Mouse (Mus musculus) lung, postnatal 0 days (tissue): ENCODE measurements around the gene Tectb. TPM values are rescaled to one million over a fixed set of nuclear protein-coding genes. Genes with fewer than 3 reads are reported as not detected.
A peak's percentile ranks its signal among the peaks of the same experiment; 100 is the strongest.

Experiments
- ATAC-seq: fragments of 200-750 bp; cut with Nextera tagmentation; 2 replicates; pipeline ENCODE4 v1.8.0; 2017; ENCODE audit warnings: moderate library complexity
- DNase-seq: peaks from one replicate; pipeline ENCODE4 v3.0.0-alpha.2; 2016; ENCODE audit warnings: low spot score
- H3K27ac ChIP-seq: fragments of 300-500 bp; sonication (generic); 2 replicates; pipeline ENCODE4 v1.5.1; 2014; ENCODE audit warnings: antibody characterized with exemption, mild to moderate bottlenecking, low read length, mixed read lengths
- H3K27me3 ChIP-seq: fragments of 300-500 bp; sonication (generic); replicated peaks from 2 replicates; pipeline ENCODE4 v1.6.1; 2014; ENCODE audit warnings: low read length, mixed read lengths; ENCODE audit not compliant: insufficient read depth
- H3K36me3 ChIP-seq: fragments of 300-500 bp; sonication (generic); 2 replicates; pipeline ENCODE4 v1.6.1; 2014; ENCODE audit warnings: low read length, mixed read lengths; ENCODE audit not compliant: insufficient read depth
- H3K4me1 ChIP-seq: fragments of 300-500 bp; sonication (generic); 2 replicates; pipeline ENCODE4 v1.6.1; 2014; ENCODE audit warnings: antibody characterized with exemption, low read depth, low read length, mixed read lengths; ENCODE audit not compliant: insufficient read depth
- H3K4me2 ChIP-seq: fragments of 300-500 bp; sonication (generic); replicated peaks from 2 replicates; pipeline ENCODE4 v1.6.1; 2014; ENCODE audit warnings: low read depth, mild to moderate bottlenecking, low read length, moderate library complexity, mixed read lengths
- H3K4me3 ChIP-seq: fragments of 300-500 bp; sonication (generic); 2 replicates; pipeline ENCODE4 v1.5.1; 2014; ENCODE audit warnings: low read depth, low read length
- H3K9ac ChIP-seq: fragments of 300-500 bp; sonication (generic); replicated peaks from 2 replicates; pipeline ENCODE4 v1.6.1; 2014; ENCODE audit warnings: low read depth, mild to moderate bottlenecking
- H3K9me3 ChIP-seq: fragments of 300-500 bp; sonication (generic); 2 replicates; pipeline ENCODE4 v1.6.1; 2016; ENCODE audit warnings: low read length, mixed read lengths
- CTCF ChIP-seq: IDR thresholded peaks from 2 replicates; pipeline ENCODE4 v1.5.1; 2016; ENCODE audit warnings: antibody characterized with exemption, mild to moderate bottlenecking
- EP300 ChIP-seq: IDR thresholded peaks from 2 replicates; pipeline ENCODE4 v1.6.1; 2016; ENCODE audit warnings: antibody characterized with exemption, mild to moderate bottlenecking, control low read depth
- WGBS: fragments of 180-500 bp; shearing (Covaris S2); extraction: QIAGEN DNeasy Blood & Tissue Kit; methylation state at CpG from one replicate; pipeline ENCODE4 v1.1.7; 2014; 5-methylcytosine and 5-hydroxymethylcytosine counted together
- polyA plus RNA-seq: library from polyadenylated mRNA; unstranded; fragments of >200 nt; fragmentation: Nextera tagmentation; extraction: Ambion mirVana; gene quantifications from 2 replicates; pipeline ENCODE4 v1.2.1, GENCODE M21; 2015

The Tectb gene
- polyA plus RNA-seq, 1 experiment from 2014 or later = 0.21 TPM

DNA sequence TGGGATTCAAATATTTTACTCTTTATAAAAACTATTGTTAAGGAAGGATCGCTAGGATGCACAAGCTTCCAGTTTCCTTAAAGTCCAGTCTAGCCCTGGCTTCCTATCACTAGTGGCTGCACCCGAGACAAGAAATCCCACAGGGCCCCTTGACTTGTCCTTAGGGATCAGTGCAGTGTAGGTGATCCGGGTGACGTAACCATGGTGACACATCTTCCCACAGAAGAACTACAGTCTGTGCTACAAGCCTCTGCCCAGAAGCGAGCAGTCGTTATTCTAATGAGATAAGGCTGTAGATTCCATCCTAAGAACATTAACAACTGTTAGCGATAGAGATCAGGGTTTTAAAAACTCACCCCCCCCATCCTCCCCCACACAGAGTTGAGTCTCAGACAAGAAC lies 4.5 kb downstream of the Tectb start:
- Histone ChIP-seq H3K27ac (no peak overlapping the region), H3K4me1 (0 out of 2 replicates have a peak, but pooled peaks cover 4% of the 10 kb centered on the region), H3K9ac (no peak overlapping the region), H3K9me3 (no peaks in the 10 kb centered on the region), H3K27me3 (no peaks in the 10 kb centered on the region), H3K4me2 (no peak overlapping the region), H3K4me3 (no peak overlapping the region), H3K36me3 (no peaks in the 10 kb centered on the region)
- ATAC-seq (no peak), DNase-seq (no peak)
- WGBS = 69% methylated on average over 7 of the region's 7 CpGs
- TF ChIP-seq CTCF (no peak), EP300 (no peak)

DNA sequence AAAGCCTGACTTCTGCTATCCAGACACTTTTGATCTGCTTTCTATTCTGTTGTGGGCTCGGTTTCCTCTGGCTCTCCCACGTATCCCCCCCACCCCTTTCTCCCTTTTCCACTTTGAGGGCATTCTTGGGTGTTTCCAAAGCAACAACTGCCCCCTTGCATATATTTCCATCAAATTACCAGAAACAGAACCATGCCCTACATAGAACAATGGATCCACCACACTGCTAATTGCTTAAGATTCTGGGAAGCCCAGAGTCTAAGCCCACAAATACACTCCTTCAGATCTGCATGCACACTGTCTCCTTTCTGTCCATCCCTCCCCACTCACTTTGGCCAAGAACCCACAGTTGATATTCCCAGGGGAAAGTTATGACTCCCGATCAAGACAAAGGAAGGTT lies 5.1 kb downstream of the Tectb start:
- ATAC-seq (no peak), DNase-seq (no peak)
- Histone ChIP-seq H3K27ac (no peak overlapping the region), H3K9ac (no peak overlapping the region), H3K27me3 (no peaks in the 10 kb centered on the region), H3K4me1 (0 out of 2 replicates have a peak, but pooled peaks cover 4% of the 10 kb centered on the region), H3K4me2 (no peak overlapping the region), H3K4me3 (no peak overlapping the region), H3K9me3 (no peaks in the 10 kb centered on the region), H3K36me3 (no peaks in the 10 kb centered on the region)
- WGBS = 64% methylated on average over 3 of the region's 3 CpGs
- no peak for TF ChIP-seq EP300
- no peak for TF ChIP-seq CTCF

DNA sequence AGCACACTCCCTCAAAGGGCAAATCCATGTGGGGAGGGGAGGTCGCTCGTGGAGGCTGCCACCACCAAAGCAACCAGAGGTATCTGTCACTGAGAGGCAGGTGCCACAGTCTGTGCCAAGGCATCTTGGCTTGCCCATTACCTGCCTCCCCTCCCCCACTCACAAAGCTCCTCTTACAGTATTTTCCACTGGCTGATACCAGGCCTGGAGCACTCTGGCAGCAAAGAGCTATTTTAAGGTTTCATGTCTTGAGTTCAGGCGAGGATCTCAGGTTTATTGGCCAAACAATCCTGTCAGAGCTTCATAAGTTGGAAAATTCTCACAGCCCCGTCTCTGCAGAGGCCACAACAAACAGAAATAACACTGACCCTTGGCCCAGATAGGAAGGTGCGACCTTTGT lies 9.5 kb downstream of the Tectb start:
- H3K4me2 ChIP-seq = no peak overlapping the region
- no peaks in the 10 kb centered on the region for H3K27me3 ChIP-seq
- no peak overlapping the region for H3K27ac ChIP-seq
- WGBS = 73% methylated on average over 5 of the region's 5 CpGs
- peaks cover 20% of the 10 kb centered on the region; the same call in 1 of the 2 replicates for H3K4me1 ChIP-seq
- DNase-seq (no peak), ATAC-seq (no peak)
- H3K4me3 ChIP-seq = no peak overlapping the region
- TF ChIP-seq EP300 = no peak
- no peak for TF ChIP-seq CTCF
- no peaks in the 10 kb centered on the region for H3K36me3 ChIP-seq
- no peaks in the 10 kb centered on the region for H3K9me3 ChIP-seq
- H3K9ac ChIP-seq = no peak overlapping the region

DNA sequence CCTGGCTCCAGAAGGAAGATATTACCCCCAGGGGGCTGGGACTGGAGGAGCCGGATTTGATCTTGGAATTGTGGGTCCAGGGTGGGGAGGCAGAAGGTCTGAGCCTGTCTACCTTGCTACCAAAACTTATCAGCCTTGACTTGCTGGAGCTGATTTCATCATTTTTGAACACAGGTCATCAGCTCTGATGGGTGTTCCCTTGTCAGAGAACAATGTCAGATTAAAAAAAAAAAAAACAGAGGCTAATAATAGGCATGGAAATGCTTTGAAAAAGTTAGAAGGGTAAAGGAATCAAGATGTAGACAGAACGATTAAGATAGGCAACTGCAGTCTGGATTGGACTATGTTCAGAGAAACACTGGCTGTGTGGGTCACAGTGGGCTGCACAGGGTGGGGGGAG lies 11.1 kb downstream of the Tectb start:
- H3K9me3 ChIP-seq = no peaks in the 10 kb centered on the region
- H3K27me3 ChIP-seq = no peaks in the 10 kb centered on the region
- no peak overlapping the region for H3K9ac ChIP-seq
- no peak overlapping the region for H3K4me3 ChIP-seq
- DNase-seq (peak; percentile 36), ATAC-seq (no peak)
- peak overlapping the region; percentile 75 for H3K27ac ChIP-seq
- WGBS = 47% methylated on average over 2 of the region's 2 CpGs
- TF ChIP-seq CTCF (no peak), EP300 (no peak)
- H3K4me1 ChIP-seq = peaks cover 20% of the 10 kb centered on the region; the same call in 1 of the 2 replicates
- no peak overlapping the region for H3K4me2 ChIP-seq
- H3K36me3 ChIP-seq = no peaks in the 10 kb centered on the region

DNA sequence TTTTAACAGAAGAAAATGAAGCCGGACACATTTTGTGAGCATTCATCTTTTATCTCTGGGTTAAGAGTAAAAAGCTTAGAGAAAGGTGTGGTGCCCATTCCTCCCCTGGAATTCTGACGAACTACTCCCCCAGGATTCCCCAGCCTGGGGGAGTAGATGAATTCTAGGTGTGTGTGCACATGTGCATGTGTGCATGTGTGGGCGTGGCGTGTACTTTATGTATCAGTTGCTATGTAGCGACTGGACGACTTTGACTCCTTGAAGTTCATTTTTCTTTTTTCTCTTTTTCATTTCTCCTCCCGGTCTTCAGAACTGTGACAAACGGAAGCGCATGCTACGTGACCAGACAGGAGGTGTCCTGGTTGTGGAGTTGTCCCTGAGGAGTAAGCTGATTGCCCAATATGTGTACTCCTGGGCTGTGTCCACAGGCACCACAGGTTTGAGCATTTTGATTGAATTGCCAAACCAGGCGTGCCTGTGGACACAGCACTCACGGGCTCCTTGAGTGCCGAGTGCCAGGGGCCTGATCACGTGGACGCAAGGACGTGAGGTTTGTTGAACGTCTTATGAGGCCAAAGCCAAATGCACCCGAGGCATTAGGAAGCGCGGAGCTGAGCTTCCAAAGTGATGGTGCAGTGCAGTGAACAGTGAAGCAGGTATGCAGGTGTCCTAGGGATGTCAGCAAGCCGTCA lies 11.9 kb downstream of the Tectb start:
- Histone ChIP-seq H3K27ac (peak overlapping the region; percentile 75), H3K9ac (no peak overlapping the region), H3K4me1 (peaks cover 20% of the 10 kb centered on the region; the same call in 1 of the 2 replicates), H3K4me3 (no peak overlapping the region), H3K27me3 (no peaks in the 10 kb centered on the region), H3K36me3 (no peaks in the 10 kb centered on the region), H3K4me2 (no peak overlapping the region), H3K9me3 (no peaks in the 10 kb centered on the region)
- peak; percentile 91 for DNase-seq
- peak; percentile 83 for ATAC-seq
- WGBS = 59% methylated on average over 21 of the region's 21 CpGs
- TF ChIP-seq EP300 = peak; percentile 94
- TF ChIP-seq CTCF = no peak

DNA sequence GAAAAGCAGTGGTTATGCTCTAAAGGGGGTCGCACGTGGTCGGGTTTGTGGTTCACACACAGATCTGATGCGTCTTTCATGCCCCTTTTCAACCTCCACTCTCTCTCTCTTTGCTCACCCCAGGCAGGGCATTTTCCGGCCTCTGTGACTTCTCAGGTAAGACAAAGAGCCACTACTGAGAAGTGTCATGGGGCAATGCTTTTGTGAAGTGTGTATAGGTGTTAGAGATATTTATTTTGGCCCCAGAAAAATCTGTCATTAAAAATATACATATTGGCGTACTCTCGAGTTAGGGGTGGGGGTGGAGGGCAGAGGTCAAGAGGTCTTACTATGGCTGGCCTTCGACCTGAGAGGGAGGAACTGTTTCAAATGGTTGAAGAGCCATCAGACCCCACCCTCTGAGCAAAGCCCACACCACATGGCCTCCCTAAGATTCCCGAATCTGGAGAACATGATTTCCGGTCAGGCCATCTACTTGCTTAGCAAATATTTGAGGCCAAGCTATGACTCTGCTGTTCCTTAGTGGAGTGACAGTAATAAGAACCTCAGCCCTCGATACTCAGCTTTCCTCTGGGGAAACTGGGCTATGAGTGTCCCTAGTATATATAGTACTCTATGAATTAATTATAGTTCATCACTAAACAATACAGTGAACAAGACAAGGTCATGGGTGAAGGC lies 13.3 kb downstream of the Tectb start:
- H3K27me3 ChIP-seq = no peaks in the 10 kb centered on the region
- no peaks in the 10 kb centered on the region for H3K9me3 ChIP-seq
- DNase-seq (peak; percentile 90), ATAC-seq (peak; percentile 66)
- no peak overlapping the region for H3K4me2 ChIP-seq
- H3K36me3 ChIP-seq = no peaks in the 10 kb centered on the region
- H3K27ac ChIP-seq = peak overlapping the region; percentile 75
- H3K4me3 ChIP-seq = no peak overlapping the region
- H3K4me1 ChIP-seq = peaks cover 20% of the 10 kb centered on the region; the same call in 1 of the 2 replicates
- 41% methylated on average over 11 of the region's 11 CpGs for WGBS
- TF ChIP-seq EP300 (peak; percentile 81), CTCF (no peak; the same call in 1 of the 2 replicates)
- H3K9ac ChIP-seq = no peak overlapping the region
